Mouse (Mus musculus) heart, embryonic 16.5 days (tissue): ENCODE results near the gene Gab3. TPM values are rescaled to one million over a fixed set of nuclear protein-coding genes. Genes with fewer than 3 reads are reported as not detected.
A peak's percentile ranks its signal among the peaks of the same experiment; 100 is the strongest.

ENCODE experiments used
- ATAC-seq: fragments of 200-750 bp; cut with Nextera tagmentation; replicated peaks from 2 replicates; pipeline ENCODE4 v1.8.0; 2017; ENCODE audit warnings: moderate number of reproducible peaks; ENCODE audit not compliant: insufficient read depth, low FRiP score; ENCODE audit errors: extremely low read depth
- H3K27ac ChIP-seq: fragments of 300-500 bp; sonication (generic); 2 replicates; pipeline ENCODE4 v1.5.1; 2014; ENCODE audit warnings: mild to moderate bottlenecking, low read length, control low read depth, moderate library complexity
- H3K27me3 ChIP-seq: fragments of 300-500 bp; sonication (generic); 2 replicates; pipeline ENCODE4 v1.6.1; 2014; ENCODE audit warnings: low read length, mixed read lengths; ENCODE audit not compliant: control insufficient read depth, insufficient read depth
- H3K36me3 ChIP-seq: fragments of 300-500 bp; sonication (generic); 2 replicates; pipeline ENCODE4 v1.6.1; 2014; ENCODE audit not compliant: control insufficient read depth, insufficient read depth
- H3K4me1 ChIP-seq: fragments of 300-500 bp; sonication (generic); 2 replicates; pipeline ENCODE4 v1.6.1; 2014; ENCODE audit warnings: low read length, mixed read lengths; ENCODE audit not compliant: control insufficient read depth, insufficient read depth
- H3K4me2 ChIP-seq: fragments of 300-500 bp; sonication (generic); 2 replicates; pipeline ENCODE4 v1.6.1; 2014; ENCODE audit warnings: low read depth, mild to moderate bottlenecking, control low read depth, low read length
- H3K4me3 ChIP-seq: fragments of 300-500 bp; sonication (generic); 2 replicates; pipeline ENCODE4 v1.5.1; 2014; ENCODE audit warnings: mild to moderate bottlenecking, control low read depth, low read length
- H3K9ac ChIP-seq: fragments of 300-500 bp; sonication (generic); 2 replicates; pipeline ENCODE4 v1.6.1; 2014; ENCODE audit warnings: low read length, control low read depth
- H3K9me3 ChIP-seq: fragments of 300-500 bp; sonication (generic); replicated peaks from 2 replicates; pipeline ENCODE4 v1.6.1; 2016; ENCODE audit warnings: low read length; ENCODE audit not compliant: control insufficient read depth
- WGBS: fragments of 180-500 bp; shearing (Covaris S2); extraction: QIAGEN DNeasy Blood & Tissue Kit; methylation state at CpG from one replicate; pipeline ENCODE4 v1.1.7; 2014; 5-methylcytosine and 5-hydroxymethylcytosine counted together
- polyA plus RNA-seq: library from polyadenylated mRNA; unstranded; fragments of >200 nt; fragmentation: Nextera tagmentation; extraction: Ambion mirVana; gene quantifications from 2 replicates; pipeline ENCODE4 v1.2.1, GENCODE M21; 2015

The Gab3 gene
- polyA plus RNA-seq: 4.0 and 4.9 TPM in 2 replicates

GRCm38 (mm10) chrX:75084774-75085508 is at the start of gene Gab3:
Gab3 (minus strand) TSS chrX:75085458.
- ATAC-seq: peak; percentile 94
- H3K4me3 ChIP-seq: peak within 1 kb of the TSS; percentile 59
- H3K9ac ChIP-seq: peak within 1 kb of the TSS; percentile 57
- H3K4me2 ChIP-seq: peak within 1 kb of the TSS; percentile 63
- no peaks in the 10 kb centered on the region for H3K27me3 ChIP-seq
- H3K4me1 ChIP-seq: no peaks in the 10 kb centered on the region
- H3K9me3 ChIP-seq: no peaks in the 10 kb centered on the region
- H3K27ac ChIP-seq: peak within 1 kb of the TSS; percentile 38
- no peaks in the 10 kb centered on the region for H3K36me3 ChIP-seq
- WGBS: 10% methylated on average over 12 of the region's 17 CpGs

- WGBS: 12% methylated on average over 36 of the region's 36 CpGs
- H3K4me2 ChIP-seq: peak within 1 kb of the TSS; percentile 60
- H3K27ac ChIP-seq: peak within 1 kb of the TSS; percentile 73
- no peaks in the 10 kb centered on the region for H3K36me3 ChIP-seq
- no peaks in the 10 kb centered on the region for H3K9me3 ChIP-seq
- peak within 1 kb of the TSS; percentile 81 for H3K9ac ChIP-seq
- H3K27me3 ChIP-seq: no peaks in the 10 kb centered on the region
- ATAC-seq: peak; percentile 97
- no peaks in the 10 kb centered on the region for H3K4me1 ChIP-seq
- peak within 1 kb of the TSS; percentile 64 for H3K4me3 ChIP-seq
These were observed 45.4 kb upstream of the Gab3 start, which contains the start of gene Mpp1 for GRCm38 (mm10) chrX:75130467-75131160. Mpp1 (minus strand) TSS chrX:75131016.

- H3K27ac ChIP-seq: no peak overlapping the region
- H3K27me3 ChIP-seq: no peaks in the 10 kb centered on the region
- no peaks in the 10 kb centered on the region for H3K4me1 ChIP-seq
- H3K9me3 ChIP-seq: no peaks in the 10 kb centered on the region
- H3K9ac ChIP-seq: no peak overlapping the region
- H3K4me3 ChIP-seq: 0 out of 2 replicates have a peak overlapping the region, but pooled peaks have one; percentile 14
- WGBS: 44% methylated on average over 2 of the region's 2 CpGs
- H3K4me2 ChIP-seq: peak overlapping the region; percentile 20; the same call in 1 of the 2 replicates
- 0 out of 2 replicates have a peak, but pooled peaks cover 3% of the 10 kb centered on the region for H3K36me3 ChIP-seq
- ATAC-seq: no peak
These were observed 44.2 kb upstream of the Gab3 start for GRCm38 (mm10) chrX:75129474-75129873.

GRCm38 (mm10) chrX:75128333-75128980 is 43.2 kb upstream of the Gab3 start:
- H3K9me3 ChIP-seq: no peaks in the 10 kb centered on the region
- no peaks in the 10 kb centered on the region for H3K27me3 ChIP-seq
- peak overlapping the region; percentile 10; the same call in 1 of the 2 replicates for H3K4me2 ChIP-seq
- 0 out of 2 replicates have a peak, but pooled peaks cover 5% of the 10 kb centered on the region for H3K36me3 ChIP-seq
- H3K4me1 ChIP-seq: no peaks in the 10 kb centered on the region
- H3K4me3 ChIP-seq: no peak overlapping the region
- H3K9ac ChIP-seq: no peak overlapping the region
- no peak overlapping the region for H3K27ac ChIP-seq
- ATAC-seq: peak; percentile 14; the same call in 1 of the 2 replicates

GRCm38 (mm10) chrX:75126893-75127292 is 41.6 kb upstream of the Gab3 start:
- no peaks in the 10 kb centered on the region for H3K4me1 ChIP-seq
- no peaks in the 10 kb centered on the region for H3K9me3 ChIP-seq
- no peak overlapping the region for H3K27ac ChIP-seq
- H3K27me3 ChIP-seq: no peaks in the 10 kb centered on the region
- no peak overlapping the region for H3K9ac ChIP-seq
- 0 out of 2 replicates have a peak, but pooled peaks cover 5% of the 10 kb centered on the region for H3K36me3 ChIP-seq
- ATAC-seq: no peak
- no peak overlapping the region for H3K4me3 ChIP-seq
- H3K4me2 ChIP-seq: no peak overlapping the region

- WGBS: 75% methylated on average over 3 of the region's 3 CpGs
- H3K27me3 ChIP-seq: no peaks in the 10 kb centered on the region
- no peak overlapping the region for H3K9ac ChIP-seq
- H3K36me3 ChIP-seq: peaks cover 12% of the 10 kb centered on the region
- ATAC-seq: no peak
- no peaks in the 10 kb centered on the region for H3K4me1 ChIP-seq
- H3K4me2 ChIP-seq: no peak overlapping the region
- H3K27ac ChIP-seq: no peak overlapping the region
- H3K4me3 ChIP-seq: no peak overlapping the region
- no peaks in the 10 kb centered on the region for H3K9me3 ChIP-seq
These were observed 40.3 kb upstream of the Gab3 start for GRCm38 (mm10) chrX:75125606-75126005.

- no peaks in the 10 kb centered on the region for H3K4me1 ChIP-seq
- no peak overlapping the region for H3K4me2 ChIP-seq
- peaks cover 8% of the 10 kb centered on the region for H3K36me3 ChIP-seq
- H3K4me3 ChIP-seq: no peak overlapping the region
- H3K27ac ChIP-seq: no peak overlapping the region
- no peak overlapping the region for H3K9ac ChIP-seq
- no peak for ATAC-seq
- H3K27me3 ChIP-seq: no peaks in the 10 kb centered on the region
- H3K9me3 ChIP-seq: no peaks in the 10 kb centered on the region
These were observed 30.3 kb upstream of the Gab3 start for GRCm38 (mm10) chrX:75115550-75115949.

- Histone ChIP-seq H3K27ac (no peak overlapping the region), H3K27me3 (no peaks in the 10 kb centered on the region), H3K9me3 (no peaks in the 10 kb centered on the region), H3K9ac (no peak overlapping the region), H3K4me2 (no peak overlapping the region), H3K36me3 (peaks cover 25% of the 10 kb centered on the region), H3K4me1 (no peaks in the 10 kb centered on the region), H3K4me3 (no peak overlapping the region)
- ATAC-seq: no peak
- 84% methylated on average over 6 of the region's 6 CpGs for WGBS
These were observed 17.0 kb upstream of the Gab3 start for GRCm38 (mm10) chrX:75102293-75102692.

- Histone ChIP-seq H3K4me2 (no peak overlapping the region), H3K9ac (no peak overlapping the region), H3K9me3 (no peaks in the 10 kb centered on the region), H3K4me3 (no peak overlapping the region), H3K27me3 (no peaks in the 10 kb centered on the region), H3K36me3 (peaks cover 10% of the 10 kb centered on the region), H3K27ac (no peak overlapping the region), H3K4me1 (no peaks in the 10 kb centered on the region)
- no peak for ATAC-seq
- WGBS: 88% methylated on average over 8 of the region's 8 CpGs
These were observed 13.5 kb upstream of the Gab3 start for GRCm38 (mm10) chrX:75098799-75099198.
